8 mouse cellular contexts compared by ENCODE assay signal in genomic region chr7:143830399-143830798, GRCm38 (mm10). TPM values are rescaled to one million over a fixed set of nuclear protein-coding genes. Genes with fewer than 3 reads are reported as not detected.
DNase-seq lines count a peak whose midpoint lies in the region; ATAC-seq and TF ChIP-seq lines count a peak whose summit lies in the region.

No protein-coding gene starts in this region.

- WGBS in cerebellum, adult 2 months: 2% methylated on average over 6 of the region's 6 CpGs
- WGBS in thymus, adult 2 months: 10% methylated on average over 6 of the region's 6 CpGs
- 15% methylated on average over 6 of the region's 6 CpGs for WGBS in liver, embryonic 11.5 days

- peak overlapping the region; percentile 63 for H3K9ac ChIP-seq in liver, embryonic 11.5 days (ENCODE audit: low read depth, low read length)

- ATAC-seq in liver, embryonic 11.5 days (replicated peaks; ENCODE audit: low FRiP score): no peak; the same call in 1 of the 2 replicates

- TF ChIP-seq CTCF in cerebellum, adult 2 months (IDR thresholded peaks at IDR 0.05; ENCODE audit: borderline replicate concordance, insufficient read depth, low read depth, low read length): no peak
- no peak for TF ChIP-seq CTCF in thymus, adult 2 months (IDR thresholded peaks at IDR 0.05; ENCODE audit: borderline replicate concordance, control insufficient read depth, extremely low read depth, insufficient read depth, low read length, poor library complexity)

- no peaks in the 10 kb centered on the region for H3K27me3 ChIP-seq in cerebellum, adult 2 months (ENCODE audit: control insufficient read depth, insufficient read depth, low read length)
- no peaks in the 10 kb centered on the region for H3K27me3 ChIP-seq in thymus, adult 2 months (ENCODE audit: control insufficient read depth, insufficient read depth, low read length)
- no peaks in the 10 kb centered on the region for H3K27me3 ChIP-seq in liver, embryonic 11.5 days (replicated peaks; ENCODE audit: control insufficient read depth, insufficient read depth, low read length)

- peak overlapping the region; percentile 23; the same call in 1 of the 2 replicates for H3K27ac ChIP-seq in cerebellum, adult 2 months (ENCODE audit: insufficient read depth, low read length)
- H3K27ac ChIP-seq in thymus, adult 2 months (ENCODE audit: control insufficient read depth, insufficient read depth, low read length): peak overlapping the region; percentile 66
- H3K27ac ChIP-seq in liver, embryonic 11.5 days (ENCODE audit: low read depth, low read length): no peak overlapping the region

- peaks cover 10% of the 10 kb centered on the region; the same call in 1 of the 2 replicates for H3K4me1 ChIP-seq in cerebellum, adult 2 months (ENCODE audit: control insufficient read depth, insufficient read depth, low read length)
- peaks cover 11% of the 10 kb centered on the region for H3K4me1 ChIP-seq in thymus, adult 2 months (replicated peaks; ENCODE audit: control insufficient read depth, insufficient read depth, low read length)
- H3K4me1 ChIP-seq in liver, embryonic 11.5 days (replicated peaks; ENCODE audit: control insufficient read depth, insufficient read depth, low read length): peaks cover 8% of the 10 kb centered on the region; the same call in 1 of the 2 replicates

- no peak for DNase-seq in cerebellum, adult 2 months
- no peak for DNase-seq in cerebellum, postnatal 25 days
- DNase-seq in thymus, adult 2 months: no peak
- DNase-seq in thymus, adult 18-20 months: no peak
- no peak for DNase-seq in liver, embryonic 11.5 days (ENCODE audit: low spot score)
- DNase-seq in ovary, adult 18-20 months (ENCODE audit: low spot score): no peak
- no peak for DNase-seq in layer of hippocampus, adult 18-20 months (ENCODE audit: low spot score in 2 of 2)
- DNase-seq in spleen, postnatal 10 days (ENCODE audit: low spot score in 2 of 2): no peak

- H3K36me3 ChIP-seq in thymus, adult 2 months (ENCODE audit: control insufficient read depth, insufficient read depth, low read length): no peaks in the 10 kb centered on the region
- no peaks in the 10 kb centered on the region for H3K36me3 ChIP-seq in liver, embryonic 11.5 days (ENCODE audit: control insufficient read depth, insufficient read depth, low read length)

- H3K4me3 ChIP-seq in cerebellum, adult 2 months (replicated peaks; ENCODE audit: insufficient read depth, low read depth, low read length): peak overlapping the region; percentile 78
- H3K4me3 ChIP-seq in thymus, adult 2 months (ENCODE audit: control insufficient read depth, insufficient read depth, low read length): peak overlapping the region; percentile 89
- H3K4me3 ChIP-seq in liver, embryonic 11.5 days (ENCODE audit: low read depth, low read length): peak overlapping the region; percentile 68

- H3K9me3 ChIP-seq in liver, embryonic 11.5 days (ENCODE audit: control insufficient read depth, low read length): no peaks in the 10 kb centered on the region

- peak overlapping the region; percentile 85 for H3K4me2 ChIP-seq in liver, embryonic 11.5 days

- no peak for TF ChIP-seq POLR2A in cerebellum, adult 2 months (IDR thresholded peaks at IDR 0.05; ENCODE audit: borderline replicate concordance, insufficient read depth, low read length)
- no peak for TF ChIP-seq POLR2A in thymus, adult 2 months (IDR thresholded peaks at IDR 0.05; ENCODE audit: control insufficient read depth, extremely low read depth, insufficient read depth, low read length, poor library complexity)

RNA-seq across cellular contexts. Expression of gene Dhcr7, which starts 7.5 kb away (rescaled TPM):
- polyA plus RNA-seq in cerebellum, adult 2 months (2012; rRNA removed): 70.7 and 79.2 TPM in 2 replicates
- 246 and 256 TPM in 2 replicates for polyA plus RNA-seq in thymus, adult 2 months (2012; rRNA removed)
- 66.9 and 75.9 TPM in 2 replicates for polyA plus RNA-seq in liver, embryonic 11.5 days (2014; fragmentation: Nextera tagmentation; extraction: Ambion mirVana)
- 10 to 100 TPM; 34.3 to 36.9 TPM for total RNA-seq in layer of hippocampus, adult 18-20 months (2021)

RNA-seq across cellular contexts. Expression of gene Nadsyn1, which starts 7.8 kb away (rescaled TPM):
- polyA plus RNA-seq in cerebellum, adult 2 months (2012; rRNA removed): 10.8 and 12.5 TPM in 2 replicates
- 14.0 and 17.7 TPM in 2 replicates for polyA plus RNA-seq in thymus, adult 2 months (2012; rRNA removed)
- 8.6 and 12.7 TPM in 2 replicates for polyA plus RNA-seq in liver, embryonic 11.5 days (2014; fragmentation: Nextera tagmentation; extraction: Ambion mirVana)
- total RNA-seq in layer of hippocampus, adult 18-20 months (2021): 1 to 10 TPM; 6.4 to 6.8 TPM

RNA-seq across cellular contexts. Expression of gene Gm498, which starts 36.2 kb away (rescaled TPM):
- polyA plus RNA-seq in cerebellum, adult 2 months (2012; rRNA removed): not detected in 2 replicates
- polyA plus RNA-seq in thymus, adult 2 months (2012; rRNA removed): not detected in 2 replicates
- not detected in 2 replicates for polyA plus RNA-seq in liver, embryonic 11.5 days (2014; fragmentation: Nextera tagmentation; extraction: Ambion mirVana)
- not detected for total RNA-seq in layer of hippocampus, adult 18-20 months (2021)

RNA-seq across cellular contexts. Expression of gene Mrgpre, which starts 46.1 kb away (rescaled TPM):
- 4.0 and 4.4 TPM in 2 replicates for polyA plus RNA-seq in cerebellum, adult 2 months (2012; rRNA removed)
- 9.8 and 11.3 TPM in 2 replicates for polyA plus RNA-seq in thymus, adult 2 months (2012; rRNA removed)
- 0.59 and 0.86 TPM in 2 replicates for polyA plus RNA-seq in liver, embryonic 11.5 days (2014; fragmentation: Nextera tagmentation; extraction: Ambion mirVana)
- total RNA-seq in layer of hippocampus, adult 18-20 months (2021): 1 to 10 TPM; 5.4 to 6.9 TPM
